Mouse (Mus musculus) Muller cell, postnatal 12 days (primary cell): Measurements from ENCODE around the gene Prkab1.

Experiments
- DNase-seq: peaks from one replicate; pipeline ENCODE4 v3.0.0-alpha.2; 2015; ENCODE audit errors: inconsistent ontology term

Gene Prkab1

GRCm38 (mm10) chr5:115979134-115979696, 45.1 kb downstream of the Prkab1 start:
- DNase-seq, result no peak

GRCm38 (mm10) chr5:115978255-115978654, 46.1 kb downstream of the Prkab1 start:
- no peak for DNase-seq

- no peak for DNase-seq
Measured at GRCm38 (mm10) chr5:115977757-115978156, 46.6 kb downstream of the Prkab1 start.

GRCm38 (mm10) chr5:115977266-115977665, 47.0 kb downstream of the Prkab1 start:
- no peak for DNase-seq

GRCm38 (mm10) chr5:115976446-115976845, 47.9 kb downstream of the Prkab1 start:
- no peak for DNase-seq

GRCm38 (mm10) chr5:115975672-115976071, 48.6 kb downstream of the Prkab1 start:
- DNase-seq, result no peak

- DNase-seq, result no peak
Measured at GRCm38 (mm10) chr5:115971236-115971635, 53.1 kb downstream of the Prkab1 start.
